Mouse (Mus musculus) hindbrain, embryonic 13.5 days (tissue): ENCODE measurements at regions not wholly inside any gene's neighbourhood (a gene's known extent, or its start where the extent isn't known, plus 50 kb on each side); places are given as distances from the start of the nearest gene placed in this dataset.

ENCODE experiments used
- ATAC-seq: fragments of 200-750 bp; cut with Nextera tagmentation; 2 replicates; pipeline ENCODE4 v1.8.0; 2017; ENCODE audit warnings: moderate TSS enrichment; ENCODE audit not compliant: low FRiP score
- H3K27ac ChIP-seq: fragments of 300-500 bp; sonication (generic); 2 replicates; pipeline ENCODE4 v1.5.1; 2015; ENCODE audit warnings: inconsistent platforms, mild to moderate bottlenecking, moderate library complexity
- H3K27me3 ChIP-seq: fragments of 300-500 bp; sonication (generic); 2 replicates; pipeline ENCODE4 v1.6.1; 2015; ENCODE audit warnings: mild to moderate bottlenecking, inconsistent platforms
- H3K36me3 ChIP-seq: fragments of 300-500 bp; sonication (generic); 2 replicates; pipeline ENCODE4 v1.6.1; 2015; ENCODE audit warnings: mild to moderate bottlenecking, inconsistent platforms
- H3K4me1 ChIP-seq: fragments of 300-500 bp; sonication (generic); replicated peaks from 2 replicates; pipeline ENCODE4 v1.6.1; 2015; ENCODE audit warnings: inconsistent platforms
- H3K4me2 ChIP-seq: fragments of 300-500 bp; sonication (generic); 2 replicates; pipeline ENCODE4 v1.6.1; 2015; ENCODE audit warnings: inconsistent platforms, mild to moderate bottlenecking, moderate library complexity
- H3K4me3 ChIP-seq: fragments of 300-500 bp; sonication (generic); 2 replicates; pipeline ENCODE4 v1.5.1; 2015; ENCODE audit warnings: mild to moderate bottlenecking, inconsistent platforms
- H3K9ac ChIP-seq: fragments of 300-500 bp; sonication (generic); 2 replicates; pipeline ENCODE4 v1.6.1; 2015; ENCODE audit warnings: mild to moderate bottlenecking, inconsistent platforms
- H3K9me3 ChIP-seq: fragments of 300-500 bp; sonication (generic); 2 replicates; pipeline ENCODE4 v1.6.1; 2016; ENCODE audit warnings: inconsistent platforms
- WGBS: fragments of 180-500 bp; shearing (Covaris S2); methylation state at CpG from one replicate; pipeline ENCODE4 v1.1.7; 2015; 5-methylcytosine and 5-hydroxymethylcytosine counted together

GRCm38 (mm10) chr1:13467886-13468630 lies 2054.2 kb downstream of the A830018L16Rik start:
- no peaks in the 10 kb centered on the region for H3K36me3 ChIP-seq
- no peaks in the 10 kb centered on the region for H3K27me3 ChIP-seq
- no peak overlapping the region for H3K4me2 ChIP-seq
- no peak overlapping the region for H3K27ac ChIP-seq
- no peak overlapping the region for H3K4me3 ChIP-seq
- peaks cover 5% of the 10 kb centered on the region for H3K4me1 ChIP-seq
- 16% methylated on average over 2 of the region's 2 CpGs for WGBS
- H3K9ac ChIP-seq, result no peak overlapping the region
- no peak for ATAC-seq
- H3K9me3 ChIP-seq, result no peaks in the 10 kb centered on the region

GRCm38 (mm10) chr1:13494727-13495404 lies 2081.0 kb downstream of the A830018L16Rik start:
- ATAC-seq, result no peak
- H3K9me3 ChIP-seq, result no peaks in the 10 kb centered on the region
- no peaks in the 10 kb centered on the region for H3K4me1 ChIP-seq
- H3K9ac ChIP-seq, result no peak overlapping the region
- no peak overlapping the region for H3K4me3 ChIP-seq
- H3K36me3 ChIP-seq, result no peaks in the 10 kb centered on the region
- 50% methylated on average over 16 of the region's 16 CpGs for WGBS
- no peak overlapping the region for H3K4me2 ChIP-seq
- no peak overlapping the region for H3K27ac ChIP-seq
- no peaks in the 10 kb centered on the region for H3K27me3 ChIP-seq

- WGBS, result 36% methylated on average over 2 of the region's 2 CpGs
- H3K4me3 ChIP-seq, result no peak overlapping the region
- no peak for ATAC-seq
These were observed 2082.5 kb downstream of the A830018L16Rik start for GRCm38 (mm10) chr1:13496386-13496785.

GRCm38 (mm10) chr1:13500456-13500855 lies 2086.6 kb downstream of the A830018L16Rik start:
- no peak for ATAC-seq
- Histone ChIP-seq H3K4me2 (no peak overlapping the region), H3K4me3 (no peak overlapping the region), H3K9ac (no peak overlapping the region), H3K27ac (no peak overlapping the region), H3K4me1 (no peaks in the 10 kb centered on the region), H3K9me3 (no peaks in the 10 kb centered on the region), H3K36me3 (no peaks in the 10 kb centered on the region), H3K27me3 (no peaks in the 10 kb centered on the region)
- WGBS, result 36% methylated on average over 5 of the region's 5 CpGs

More at GRCm38 (mm10) chr1:13496386-13496785, 2082.5 kb downstream of the A830018L16Rik start:
- no peak overlapping the region for H3K4me2 ChIP-seq
- H3K9ac ChIP-seq, result no peak overlapping the region
- no peaks in the 10 kb centered on the region for H3K9me3 ChIP-seq
- H3K4me1 ChIP-seq, result no peaks in the 10 kb centered on the region
- H3K27me3 ChIP-seq, result no peaks in the 10 kb centered on the region
- no peak overlapping the region for H3K27ac ChIP-seq
- H3K36me3 ChIP-seq, result no peaks in the 10 kb centered on the region

- Histone ChIP-seq H3K4me3 (no peak overlapping the region), H3K9ac (no peak overlapping the region), H3K4me1 (no peaks in the 10 kb centered on the region), H3K9me3 (no peaks in the 10 kb centered on the region), H3K36me3 (no peaks in the 10 kb centered on the region), H3K27ac (no peak overlapping the region), H3K27me3 (no peaks in the 10 kb centered on the region), H3K4me2 (no peak overlapping the region)
- WGBS, result 78% methylated on average over 4 of the region's 4 CpGs
- ATAC-seq, result no peak
These were observed 2088.0 kb downstream of the A830018L16Rik start for GRCm38 (mm10) chr1:13501938-13502337.

GRCm38 (mm10) chr1:13513761-13514160 lies 2099.9 kb downstream of the A830018L16Rik start:
- Histone ChIP-seq H3K36me3 (no peaks in the 10 kb centered on the region), H3K27me3 (no peaks in the 10 kb centered on the region), H3K4me1 (no peaks in the 10 kb centered on the region), H3K9ac (no peak overlapping the region), H3K4me3 (no peak overlapping the region), H3K27ac (no peak overlapping the region), H3K4me2 (no peak overlapping the region), H3K9me3 (no peaks in the 10 kb centered on the region)
- 94% methylated on average over 11 of the region's 11 CpGs for WGBS
- no peak for ATAC-seq
